Mouse (Mus musculus) liver, adult 2 months (tissue): ENCODE results near the gene Cerk.

ENCODE experiments used
- CTCF ChIP-seq: fragments of 200-500 bp; IDR thresholded peaks from 2 replicates; pipeline ENCODE4 v1.5.1; 2011; ENCODE audit warnings: low read depth, low read length, control low read depth
- POLR2A ChIP-seq: fragments of 200-500 bp; IDR thresholded peaks from 2 replicates; pipeline ENCODE4 v1.6.1; 2011; ENCODE audit warnings: low read length, control low read depth; ENCODE audit not compliant: insufficient read depth; ENCODE audit errors: extremely low read depth

DNA sequence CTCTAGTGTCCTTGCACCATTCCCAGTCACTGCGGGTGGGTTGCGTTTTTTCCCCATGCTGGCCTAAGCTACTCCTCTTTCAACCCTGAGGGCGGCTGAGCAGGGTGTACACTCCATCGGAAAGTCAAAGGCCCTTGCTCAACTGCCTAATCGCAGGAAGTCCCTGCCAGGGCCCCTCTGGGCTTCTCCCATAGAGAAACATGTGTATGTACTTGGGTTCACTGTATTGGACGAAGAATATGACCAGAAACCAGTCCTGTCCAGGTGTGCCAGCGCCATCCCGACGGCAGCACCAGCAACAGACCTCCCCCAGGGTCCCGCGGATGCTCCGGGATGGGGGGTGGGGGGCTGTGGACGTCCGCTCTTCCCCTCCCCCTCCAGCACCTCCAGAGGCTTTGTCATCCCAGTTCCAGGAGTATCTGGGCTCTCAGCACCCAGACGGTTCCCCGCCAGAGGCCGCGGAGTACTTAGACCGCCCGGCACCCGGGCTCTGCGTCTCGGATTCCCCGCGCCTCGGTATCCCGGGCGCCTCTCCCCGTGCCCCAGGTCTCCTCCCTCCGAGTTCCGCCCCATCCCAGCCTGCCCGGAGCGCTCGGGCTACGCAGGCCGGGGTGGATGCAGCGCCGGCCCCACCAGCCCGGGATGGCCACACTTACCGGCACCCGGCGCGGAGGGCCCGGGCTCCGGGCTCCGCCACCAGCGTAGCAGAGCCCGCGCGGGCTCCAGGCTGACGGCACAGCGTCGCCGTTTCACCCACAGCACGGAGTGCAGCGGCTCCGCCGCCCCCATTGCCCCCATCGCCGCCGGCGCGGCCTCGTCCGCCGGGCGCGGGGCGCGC lies 871 bp downstream of the Cerk start:
- no peak for TF ChIP-seq POLR2A
- no peak for TF ChIP-seq CTCF
